Mouse (Mus musculus) spleen, adult 2 months (tissue): ENCODE results near the gene Prrg4.

Experiments used
- CTCF ChIP-seq: fragments of 200-500 bp; IDR thresholded peaks from 2 replicates; pipeline ENCODE4 v1.5.1; 2011; ENCODE audit warnings: mild to moderate bottlenecking, inconsistent platforms; ENCODE audit not compliant: insufficient read depth, insufficient read length, insufficient replicate concordance; ENCODE audit errors: extremely low read depth
- POLR2A ChIP-seq: fragments of 200-500 bp; IDR thresholded peaks from 2 replicates; pipeline ENCODE4 v1.6.1; 2011; ENCODE audit warnings: low read depth, low read length, inconsistent platforms

DNA sequence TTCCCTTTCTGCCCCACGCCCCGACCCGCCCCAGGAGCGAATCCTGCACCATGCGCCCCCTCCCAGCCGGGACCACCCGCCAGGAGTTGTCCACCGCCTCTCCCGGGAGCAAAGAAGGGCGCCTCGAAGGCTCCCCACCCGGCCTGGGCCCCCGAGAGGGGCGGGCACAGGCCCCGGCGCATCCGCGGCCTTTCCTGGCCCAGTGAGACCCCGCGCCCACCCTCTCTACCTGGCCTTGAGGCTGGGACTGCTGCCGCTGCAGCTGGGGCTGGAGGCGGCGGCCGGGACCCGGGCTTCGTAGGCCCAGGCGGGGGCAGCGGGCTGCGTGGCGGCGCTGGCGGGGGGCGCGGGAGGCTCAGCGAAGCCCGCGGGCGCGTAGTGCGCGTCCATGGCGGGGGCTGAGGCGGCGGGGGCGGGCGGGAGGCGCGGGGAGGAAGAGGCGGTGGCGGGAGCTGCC, 33.3 kb downstream of the Prrg4 start, which contains the start of gene Qser1:
- TF ChIP-seq CTCF (no peak), POLR2A (no peak)
